Mouse (Mus musculus) splenic B cell, adult 2 months (primary cell): Measurements from ENCODE around the gene Tbcd.

Experiments
- DNase-seq: peaks from one replicate; pipeline ENCODE4 v3.0.0-alpha.2; 2011; ENCODE audit warnings: low read depth, low spot score
- H3K27me3 ChIP-seq: 2 replicates; pipeline ENCODE4 v1.6.1; 2012; ENCODE audit warnings: mild to moderate bottlenecking, low read length, moderate library complexity, mixed read lengths; ENCODE audit not compliant: control insufficient read depth, poor library complexity, insufficient read depth, severe bottlenecking
- H3K36me3 ChIP-seq: 2 replicates; pipeline ENCODE4 v1.6.1; 2012; ENCODE audit warnings: mild to moderate bottlenecking, low read length, moderate library complexity, mixed read lengths; ENCODE audit not compliant: control insufficient read depth, poor library complexity, insufficient read depth, severe bottlenecking

Tbcd gene

DNA sequence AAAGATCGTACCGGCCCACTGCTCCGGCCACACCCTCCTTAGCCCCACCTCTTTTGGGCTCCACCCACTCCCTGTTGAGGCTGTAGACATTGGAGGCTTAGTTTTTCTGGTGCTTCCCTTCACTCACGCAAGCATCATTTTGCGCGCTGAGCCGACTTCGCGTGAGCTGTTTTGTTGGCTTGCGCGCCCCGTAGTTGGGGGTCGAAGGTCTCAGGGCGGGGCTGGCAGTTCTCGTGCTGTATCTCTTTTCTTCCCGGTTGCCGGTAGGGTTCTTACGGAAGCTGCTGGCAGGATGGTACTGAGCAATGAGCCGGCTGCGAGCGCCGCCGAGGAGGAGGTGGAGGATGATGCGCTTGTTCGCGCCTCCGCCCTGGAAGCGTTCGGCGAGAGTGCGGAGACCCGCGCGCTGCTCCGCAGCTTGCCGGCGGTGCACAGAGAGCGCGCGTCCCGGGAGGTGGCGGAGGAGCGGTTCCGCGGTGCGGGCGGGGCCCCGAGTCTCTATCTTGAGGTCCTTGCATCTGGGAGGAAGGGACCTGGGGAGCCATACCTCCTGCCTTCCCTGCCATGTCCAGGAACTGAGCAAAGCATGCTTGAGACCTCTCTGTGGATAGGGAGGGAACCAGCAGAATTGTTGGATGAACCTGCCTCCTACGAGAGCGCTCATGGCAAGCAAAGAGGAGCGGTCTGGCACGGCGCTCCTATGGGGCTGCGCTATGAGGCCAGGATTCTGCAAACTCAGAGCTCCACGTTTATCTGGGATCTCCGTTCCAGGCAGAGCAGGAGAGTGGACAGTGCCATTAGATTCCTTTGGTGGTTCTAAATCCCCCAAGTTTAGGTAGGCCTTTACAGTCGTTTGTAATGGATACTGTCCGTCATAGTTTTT is at the start of gene Tbcd:
Tbcd (plus strand) TSS at position 197 of the 883 bp plus-strand sequence.
- Histone ChIP-seq H3K36me3 (0 out of 2 replicates have a peak, but pooled peaks cover 4% of the 10 kb centered on the region), H3K27me3 (no peaks in the 10 kb centered on the region)
- DNase-seq, result peak; percentile 91

DNA sequence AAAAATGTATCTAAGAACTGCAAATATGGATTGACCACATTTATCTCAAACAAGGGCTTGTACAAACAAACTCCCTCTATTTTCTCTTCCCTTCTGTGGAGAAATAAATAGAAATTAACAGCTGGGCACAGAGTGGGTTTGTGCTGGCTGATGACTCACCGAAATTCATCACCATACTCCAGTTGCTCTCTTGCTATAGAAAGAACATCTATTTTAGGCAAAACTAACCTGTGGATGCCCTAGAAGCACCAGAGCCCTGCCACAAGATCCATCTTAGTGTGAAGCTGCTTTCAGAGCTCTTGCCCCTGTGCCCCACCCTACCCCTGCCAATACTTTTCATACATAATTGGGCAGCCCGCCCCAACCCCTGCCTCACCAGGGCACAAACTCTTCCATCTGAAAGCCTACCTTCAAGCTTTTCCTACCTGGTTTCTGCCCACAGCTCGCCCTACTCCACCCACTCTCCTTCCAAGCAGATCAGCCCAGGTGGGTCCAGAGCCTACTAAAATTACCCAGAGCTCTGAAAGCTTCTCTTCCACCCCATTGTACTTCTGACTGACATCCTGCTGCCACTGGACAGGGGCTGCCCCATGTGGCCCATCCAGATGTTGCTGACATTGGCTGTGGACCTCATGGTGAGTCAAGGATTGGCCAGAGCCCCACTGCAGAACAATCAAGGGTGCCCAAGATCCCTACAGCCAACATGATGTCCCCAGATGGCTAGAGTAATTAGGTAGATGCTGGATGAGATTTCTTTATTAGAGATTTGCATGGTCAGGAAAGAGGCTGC is 44.2 kb upstream of the Tbcd start:
- no peak for DNase-seq
- no peaks in the 10 kb centered on the region for H3K36me3 ChIP-seq
- H3K27me3 ChIP-seq, result no peaks in the 10 kb centered on the region

DNA sequence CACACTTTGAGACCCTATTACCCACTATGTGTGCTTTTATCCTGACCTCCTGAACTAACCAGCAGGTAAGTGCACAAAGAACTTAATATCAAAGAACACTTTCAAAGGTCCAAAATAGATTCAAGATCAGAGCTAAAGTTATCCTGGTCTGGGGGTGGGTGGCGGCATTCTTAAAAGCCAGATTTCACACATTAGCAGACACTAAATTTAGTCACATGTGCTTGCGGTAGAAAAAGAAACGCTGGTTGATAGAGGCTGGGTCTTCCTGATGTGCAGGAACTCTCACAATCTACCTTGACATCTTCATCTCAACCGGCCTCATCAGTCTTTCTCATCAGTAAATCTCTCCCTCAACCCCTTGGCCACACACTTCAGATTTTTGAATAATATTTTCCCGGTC is 37.0 kb upstream of the Tbcd start:
- DNase-seq, result no peak
- Histone ChIP-seq H3K36me3 (no peaks in the 10 kb centered on the region), H3K27me3 (no peaks in the 10 kb centered on the region; the same call in 1 of the 2 replicates)

DNA sequence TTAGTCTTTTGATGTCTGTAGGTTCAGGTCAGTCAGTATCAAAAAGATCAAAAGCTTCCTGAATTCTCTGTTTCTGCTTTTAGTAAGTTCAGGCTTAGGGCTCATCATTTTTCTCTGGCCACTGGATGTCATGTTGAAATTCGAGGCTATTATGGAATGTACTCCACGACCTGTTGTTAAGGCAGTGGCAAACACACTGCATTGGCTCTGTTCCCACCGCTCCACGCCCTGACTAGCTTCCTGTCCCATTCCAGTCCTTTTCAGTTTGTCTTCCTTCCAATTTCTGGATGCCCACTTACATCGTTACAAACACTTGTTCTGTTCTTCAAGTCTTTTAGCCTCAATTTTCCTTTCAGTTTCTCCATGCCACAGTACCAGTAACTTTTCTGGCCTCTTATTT is 36.4 kb upstream of the Tbcd start:
- H3K36me3 ChIP-seq, result no peaks in the 10 kb centered on the region
- DNase-seq, result no peak
- H3K27me3 ChIP-seq, result no peaks in the 10 kb centered on the region; the same call in 1 of the 2 replicates

DNA sequence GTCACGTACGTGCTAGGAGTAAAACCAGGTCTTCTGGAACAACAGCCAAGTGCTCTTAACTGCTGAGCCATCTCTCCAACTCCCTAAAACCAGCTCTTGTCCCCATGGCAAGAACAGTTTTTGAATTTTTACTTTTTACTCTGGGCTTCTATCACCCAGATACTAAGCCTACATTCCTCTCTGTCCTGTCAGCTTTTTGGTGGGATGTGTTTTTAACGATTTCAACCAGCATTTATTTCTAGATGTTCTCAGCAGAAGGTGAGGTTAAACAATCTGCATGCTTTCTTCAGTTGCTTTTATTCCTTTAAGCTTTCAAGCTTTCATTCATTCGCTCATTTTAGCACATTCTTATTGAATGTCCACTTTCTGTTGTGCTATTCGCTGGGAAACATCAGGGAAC is 33.8 kb upstream of the Tbcd start:
- no peaks in the 10 kb centered on the region; the same call in 1 of the 2 replicates for H3K27me3 ChIP-seq
- H3K36me3 ChIP-seq, result no peaks in the 10 kb centered on the region
- DNase-seq, result no peak

DNA sequence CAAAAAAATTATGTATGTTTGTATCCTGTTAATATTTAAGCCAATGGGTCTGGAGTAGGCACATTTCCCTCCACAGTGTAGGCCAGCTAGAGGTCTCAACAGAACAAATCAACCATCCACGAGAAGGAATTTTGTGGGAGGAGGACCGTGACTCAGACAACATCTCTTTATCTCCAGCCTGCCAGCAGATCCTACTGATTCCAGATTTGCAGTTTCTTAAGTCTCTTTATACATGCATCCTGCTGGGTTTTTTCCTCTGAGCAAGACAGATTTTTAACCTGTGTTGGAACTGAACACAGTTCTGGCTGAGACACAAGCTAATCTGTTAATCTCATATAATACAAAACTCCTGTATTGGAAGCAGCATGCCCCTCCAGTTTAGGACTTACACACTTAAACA is 32.8 kb upstream of the Tbcd start:
- Histone ChIP-seq H3K36me3 (no peaks in the 10 kb centered on the region), H3K27me3 (no peaks in the 10 kb centered on the region; the same call in 1 of the 2 replicates)
- no peak for DNase-seq

DNA sequence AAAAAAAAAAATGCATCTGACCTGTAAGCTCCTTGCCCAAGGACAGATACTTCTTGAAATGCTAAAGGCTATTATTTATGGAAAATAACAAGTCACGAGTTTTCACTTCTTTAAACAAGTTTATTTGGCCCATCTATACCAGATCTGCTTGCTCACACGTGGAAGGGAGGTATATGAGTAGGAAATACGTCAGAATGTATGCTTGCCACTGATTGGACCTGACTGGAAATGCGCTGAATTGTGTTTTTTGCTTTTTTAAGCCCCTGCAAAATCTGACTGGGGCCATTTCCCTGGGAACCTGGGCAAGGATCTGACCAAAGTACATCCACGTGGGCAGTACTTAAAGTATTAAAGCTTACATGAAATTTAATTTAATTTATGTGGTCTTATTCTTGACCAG is 31.4 kb upstream of the Tbcd start:
- H3K27me3 ChIP-seq, result no peaks in the 10 kb centered on the region; the same call in 1 of the 2 replicates
- no peak for DNase-seq
- H3K36me3 ChIP-seq, result no peaks in the 10 kb centered on the region

DNA sequence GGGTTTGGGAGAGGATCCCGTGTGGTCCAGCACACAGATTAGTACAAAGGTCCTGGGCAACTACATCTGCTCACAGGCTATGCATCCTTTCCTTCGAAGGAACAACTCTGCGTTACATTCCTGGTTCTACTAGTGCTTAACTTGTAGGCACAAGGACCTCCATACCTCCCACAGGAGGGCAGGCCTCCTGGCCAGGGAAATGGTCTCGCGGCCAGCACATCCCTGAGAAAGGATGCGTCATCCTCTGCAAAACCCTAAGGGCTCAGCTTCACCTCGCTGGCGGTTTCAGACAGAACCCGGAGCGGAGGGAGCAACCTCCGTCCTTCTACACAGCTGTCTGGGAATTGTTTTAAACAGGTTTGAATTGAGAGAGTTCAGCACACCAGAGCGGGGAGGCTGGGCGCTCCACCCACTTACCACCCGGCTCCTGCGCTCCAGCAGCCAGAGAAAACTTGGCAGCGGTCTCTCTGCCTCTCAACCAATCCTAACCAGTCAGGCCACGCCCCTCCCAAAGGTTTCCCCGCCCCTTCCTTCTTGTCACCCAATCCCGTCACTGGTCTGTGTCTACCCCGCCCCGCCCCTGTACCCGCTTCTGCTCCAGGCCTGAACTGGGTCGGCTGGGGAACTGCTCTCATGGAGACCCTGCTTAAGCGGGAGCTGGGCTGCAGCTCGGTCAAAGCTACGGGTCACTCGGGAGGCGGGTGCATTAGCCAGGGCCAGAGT is 30.8 kb upstream of the Tbcd start, which contains the start of gene Fn3krp:
Fn3krp (plus strand) TSS at position 572 of the 723 bp plus-strand sequence.
- peak; percentile 98 for DNase-seq
- no peaks in the 10 kb centered on the region for H3K36me3 ChIP-seq
- no peaks in the 10 kb centered on the region; the same call in 1 of the 2 replicates for H3K27me3 ChIP-seq

DNA sequence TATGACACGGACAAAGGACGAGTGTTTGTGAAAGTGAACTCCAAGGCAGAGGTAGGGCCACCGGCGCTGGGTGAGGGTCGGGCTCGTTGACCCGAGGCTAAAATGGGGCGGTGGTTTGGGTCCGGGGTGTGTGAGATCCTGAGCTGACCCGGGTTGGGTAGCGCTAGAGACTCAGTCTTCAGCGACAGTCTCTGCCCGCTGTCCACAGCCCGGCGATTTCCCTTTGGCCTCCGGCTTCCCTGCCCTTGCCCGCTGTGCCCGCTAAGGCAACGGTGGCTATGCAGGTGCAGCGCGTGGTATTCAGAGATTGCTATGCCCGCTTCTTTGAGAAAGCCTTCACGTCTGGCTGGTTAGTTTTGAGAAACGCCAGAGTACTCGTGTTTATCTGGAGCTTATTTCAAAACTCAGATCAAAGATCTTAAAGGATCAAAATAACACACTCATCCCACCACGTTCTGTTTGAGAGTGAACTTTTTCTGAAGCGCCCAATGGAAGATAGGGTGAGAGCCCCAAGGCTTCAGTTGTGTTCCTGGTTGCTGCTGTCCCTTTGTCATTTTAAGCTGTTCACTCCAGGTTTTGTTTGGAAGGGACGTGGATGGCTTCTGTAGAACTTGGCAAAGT is 30.1 kb upstream of the Tbcd start:
- no peak for DNase-seq
- Histone ChIP-seq H3K27me3 (no peaks in the 10 kb centered on the region; the same call in 1 of the 2 replicates), H3K36me3 (no peaks in the 10 kb centered on the region)

DNA sequence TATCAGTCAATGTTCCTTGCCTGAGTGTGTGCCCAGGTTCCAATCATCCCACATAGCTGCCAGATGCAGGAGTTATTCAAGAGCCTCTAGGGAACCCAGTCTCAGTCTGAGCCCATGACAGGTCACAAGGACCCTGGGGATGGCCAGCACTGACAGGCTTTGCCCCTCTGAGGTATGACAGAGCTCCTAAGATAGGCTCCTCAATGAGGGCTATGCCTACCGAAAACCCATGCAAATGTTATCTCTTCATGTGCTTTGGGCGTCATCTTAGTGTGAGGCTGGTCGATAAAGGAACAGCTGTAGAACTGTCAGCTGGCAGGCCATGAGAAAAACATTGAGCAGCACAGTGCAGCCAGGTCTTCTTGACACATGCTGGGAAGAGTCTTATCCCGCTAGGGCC is 18.4 kb upstream of the Tbcd start:
- Histone ChIP-seq H3K36me3 (no peaks in the 10 kb centered on the region), H3K27me3 (no peaks in the 10 kb centered on the region)
- DNase-seq, result no peak

DNA sequence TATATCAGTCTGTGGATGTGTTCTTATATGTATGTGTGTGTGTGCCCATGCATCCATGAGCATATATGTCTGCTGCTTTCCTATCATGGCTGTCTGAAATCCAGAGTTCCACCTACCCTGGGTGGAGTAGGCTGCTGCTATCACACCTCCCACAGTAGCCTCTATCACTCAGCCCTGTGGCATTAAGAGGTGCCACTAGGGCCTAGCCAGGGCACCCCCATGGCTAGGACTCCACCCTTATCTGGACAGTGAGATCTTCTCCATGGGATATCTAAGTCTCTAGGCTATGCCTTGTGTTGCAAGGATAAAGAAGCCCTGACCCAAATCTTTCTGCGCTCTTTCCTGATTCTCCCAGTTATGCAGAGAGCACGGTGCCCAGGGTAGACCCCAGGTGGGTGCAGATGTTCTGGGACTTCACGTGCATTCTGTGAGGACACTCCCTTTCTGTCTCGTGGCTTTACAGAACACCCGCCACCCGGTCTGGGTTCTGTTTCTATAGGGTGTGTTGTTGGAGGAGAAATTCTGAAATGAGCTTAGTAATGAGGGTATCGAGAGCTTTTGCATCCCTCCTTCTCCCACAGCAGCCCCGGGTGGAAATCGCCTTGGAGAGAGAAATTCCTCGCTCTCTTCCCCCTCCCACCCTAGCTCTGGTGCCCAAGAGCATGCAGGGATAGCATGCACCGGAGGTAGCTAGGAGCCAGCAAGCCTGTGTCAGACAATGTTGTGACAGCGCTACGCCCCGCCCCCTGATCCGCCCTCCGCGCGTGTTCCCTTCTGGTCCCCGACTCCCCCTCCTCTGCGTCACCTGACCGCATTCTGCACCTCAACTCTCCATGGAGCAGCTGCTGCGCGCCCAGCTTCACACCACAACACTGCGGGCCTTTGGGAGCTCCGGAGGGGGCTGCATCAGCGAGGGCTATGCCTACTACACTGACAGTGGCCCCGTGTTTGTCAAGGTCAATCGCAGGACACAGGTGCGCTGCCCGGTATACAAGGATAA is 17.3 kb upstream of the Tbcd start, which contains the start of gene Fn3k:
Fn3k (plus strand) TSS at position 758 of the 1,000 bp plus-strand sequence.
- DNase-seq, result peak; percentile 77
- Histone ChIP-seq H3K27me3 (no peaks in the 10 kb centered on the region), H3K36me3 (no peaks in the 10 kb centered on the region)

DNA sequence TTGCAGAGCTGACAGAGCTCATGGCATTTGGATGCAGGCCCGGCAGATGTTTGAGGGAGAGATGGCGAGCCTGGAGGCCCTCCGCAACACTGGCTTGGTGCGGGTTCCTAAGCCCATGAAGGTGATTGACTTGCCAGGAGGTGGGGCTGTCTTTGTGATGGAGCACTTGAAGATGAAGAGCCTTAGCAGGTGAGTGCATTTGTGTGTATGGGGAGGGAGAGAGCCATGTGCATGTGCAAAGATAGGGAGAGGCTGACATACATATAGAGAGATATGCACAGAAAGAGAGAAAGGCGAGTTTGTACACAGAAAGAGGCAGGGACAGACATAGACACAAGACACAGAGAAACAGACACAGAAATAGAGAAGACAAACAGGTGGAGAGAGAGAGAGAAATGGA is 14.5 kb upstream of the Tbcd start:
- DNase-seq, result no peak
- Histone ChIP-seq H3K36me3 (no peaks in the 10 kb centered on the region), H3K27me3 (no peaks in the 10 kb centered on the region)

DNA sequence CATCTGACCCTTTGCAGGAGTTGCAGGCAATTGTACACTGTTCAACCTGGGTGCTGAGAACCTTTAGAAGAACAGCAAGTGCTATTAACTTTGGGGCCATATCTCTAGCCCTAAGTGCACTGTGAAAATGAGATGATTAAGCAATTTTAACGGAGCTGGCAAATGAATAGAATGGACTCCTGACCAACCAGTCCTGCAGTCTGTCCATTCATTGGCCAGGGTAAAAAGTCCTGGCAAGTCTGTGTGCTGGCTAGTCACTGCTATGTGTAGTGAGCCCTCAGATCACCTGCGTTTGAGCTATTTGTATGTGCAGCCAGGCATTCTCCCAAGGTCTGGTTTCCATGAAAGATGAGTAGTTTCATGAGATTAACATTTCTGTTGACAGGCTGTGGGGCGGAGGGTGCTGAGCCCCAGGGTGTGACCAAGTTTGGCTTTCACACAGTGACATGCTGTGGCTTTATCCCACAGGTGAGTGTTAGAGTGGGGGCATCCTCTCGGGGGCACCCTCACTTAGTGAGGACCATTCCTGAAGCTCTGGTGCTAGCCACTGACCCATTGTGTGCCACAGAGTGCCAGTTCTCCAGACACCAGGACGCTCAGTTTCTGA is 12.0 kb upstream of the Tbcd start:
- DNase-seq, result no peak
- Histone ChIP-seq H3K36me3 (no peaks in the 10 kb centered on the region), H3K27me3 (no peaks in the 10 kb centered on the region)
